Mouse (Mus musculus) thymus, adult 2 months (tissue): ENCODE data around the gene Rgs12.

Source experiments
- CTCF ChIP-seq: fragments of 200-500 bp; IDR thresholded peaks from 2 replicates; pipeline ENCODE4 v1.5.1; 2012; ENCODE audit warnings: mild to moderate bottlenecking, control low read depth, low read length, moderate library complexity, borderline replicate concordance; ENCODE audit not compliant: control insufficient read depth, poor library complexity, insufficient read depth; ENCODE audit errors: extremely low read depth
- POLR2A ChIP-seq: fragments of 200-500 bp; IDR thresholded peaks from 2 replicates; pipeline ENCODE4 v1.6.1; 2012; ENCODE audit warnings: mild to moderate bottlenecking, low read length, control low read depth, moderate library complexity; ENCODE audit not compliant: control insufficient read depth, poor library complexity, insufficient read depth; ENCODE audit errors: extremely low read depth

DNA sequence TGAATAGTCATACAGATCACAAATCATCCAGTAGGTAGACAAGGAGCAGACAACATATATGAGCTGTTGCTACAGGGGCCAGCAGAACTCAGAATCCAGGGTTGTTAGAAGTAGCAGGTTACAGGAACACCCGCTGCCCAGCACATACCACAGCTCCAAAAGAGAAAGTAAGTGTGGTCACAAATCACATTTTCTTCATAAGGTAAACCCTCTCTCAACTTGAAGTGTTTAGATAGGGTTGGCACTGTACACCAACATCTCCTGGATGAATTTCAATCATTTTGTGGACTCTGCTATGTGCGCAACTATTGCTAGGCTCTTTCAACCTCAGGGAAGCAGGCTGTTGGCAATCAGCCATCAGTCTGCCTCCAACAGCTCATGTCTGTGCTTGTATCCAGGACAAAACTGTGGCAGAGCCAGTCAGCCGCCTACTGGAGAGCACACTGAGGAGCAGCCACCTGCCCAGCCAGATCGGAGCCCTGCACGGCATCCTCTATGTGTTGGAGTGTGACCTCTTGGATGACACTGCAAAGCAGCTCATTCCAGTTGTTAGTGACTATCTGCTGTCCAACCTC lies 46.3 kb upstream of the Rgs12 start:
- TF ChIP-seq POLR2A: no peak
- TF ChIP-seq CTCF: no peak
